Mouse (Mus musculus): Measurements from ENCODE around the gene Scgb1b2. TPM values are rescaled to one million over a fixed set of nuclear protein-coding genes. Genes with fewer than 3 reads are reported as not detected.

Gene Scgb1b2
- not detected in 4 replicates for total RNA-seq (2023; ENCODE audit: inconsistent age)

DNA sequence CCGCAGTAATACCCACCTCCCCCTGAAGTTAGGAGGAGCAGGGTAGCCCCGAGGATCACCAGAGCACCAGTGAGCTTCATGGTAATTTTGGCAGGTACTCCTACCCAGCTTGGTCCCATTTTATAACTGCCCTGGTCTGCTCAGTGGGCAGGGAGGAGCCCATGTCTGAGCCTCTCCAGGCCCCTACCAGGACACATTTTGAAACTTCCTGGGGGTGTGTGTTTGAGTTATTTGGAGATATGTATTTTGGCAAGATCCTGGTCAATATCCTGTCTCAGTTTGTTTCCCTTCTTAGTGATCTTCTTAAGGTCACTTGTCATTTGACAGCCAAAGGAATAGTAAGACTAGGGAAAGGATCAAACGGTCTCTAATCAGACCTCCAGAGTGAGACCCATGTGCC lies at the start of gene Scgb1b2:
TSS of gene Scgb1b2 (minus strand) at position 101 of the 400 bp plus-strand sequence.

DNA sequence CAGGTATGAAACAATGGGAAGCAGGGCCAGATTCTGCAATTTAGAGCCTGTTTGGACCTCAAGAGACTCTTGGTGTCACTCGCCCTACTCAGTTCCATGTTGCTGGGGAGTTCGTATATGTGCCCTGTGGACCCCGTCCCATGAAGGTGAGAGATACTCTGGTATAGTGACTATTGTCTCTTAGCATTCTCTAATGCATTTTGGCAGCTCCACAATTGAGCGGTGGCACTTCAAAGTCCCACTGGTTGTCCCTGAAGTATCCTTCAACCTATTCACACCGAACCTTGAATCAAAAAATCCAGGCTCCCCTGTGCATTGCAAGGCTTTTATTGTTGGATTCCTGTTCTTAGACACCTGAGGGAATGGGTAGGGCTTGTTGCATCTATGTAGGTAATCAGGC lies 1.4 kb downstream of the Scgb1b2 start, which contains the start of gene Scgb2b2:
TSS of gene Scgb2b2 (plus strand) at position 301 of the 400 bp plus-strand sequence.

Other genes starting within 250 kb of the Scgb1b2 start
- 102 to 124 TPM (median 116 TPM) in 4 replicates for gene Fxyd5, start 249.3 kb downstream of the Scgb1b2 start, total RNA-seq (2023; ENCODE audit: inconsistent age)
- not detected in 4 replicates for gene Fxyd7, start 240.4 kb downstream of the Scgb1b2 start, total RNA-seq (2023; ENCODE audit: inconsistent age)
- gene Fxyd1, start 234.6 kb downstream of the Scgb1b2 start, total RNA-seq (2023; ENCODE audit: inconsistent age) = not detected in 4 replicates
- not detected in 4 replicates for gene Lgi4, start 232.5 kb downstream of the Scgb1b2 start, total RNA-seq (2023; ENCODE audit: inconsistent age)
- gene Fxyd3, start 215.1 kb downstream of the Scgb1b2 start, total RNA-seq (2023; ENCODE audit: inconsistent age) = not detected in 4 replicates
- gene Hpn, start 176.5 kb downstream of the Scgb1b2 start, total RNA-seq (2023; ENCODE audit: inconsistent age) = 0.51 to 2.1 TPM in 2 of 4 replicates, not detected in the others
- gene Scn1b, start 164.8 kb downstream of the Scgb1b2 start, total RNA-seq (2023; ENCODE audit: inconsistent age) = 0.58 to 1.4 TPM (median 0.89 TPM) in 4 replicates
- gene Gramd1a, start 135.9 kb downstream of the Scgb1b2 start, total RNA-seq (2023; ENCODE audit: inconsistent age) = 241 to 263 TPM (median 254 TPM) in 4 replicates
- gene Scgb2b2, start 1.3 kb downstream of the Scgb1b2 start, total RNA-seq (2023; ENCODE audit: inconsistent age) = not detected in 4 replicates
- not detected in 4 replicates for gene Scgb2b3, start 70.3 kb upstream of the Scgb1b2 start, total RNA-seq (2023; ENCODE audit: inconsistent age)
- gene Scgb1b3, start 83.8 kb upstream of the Scgb1b2 start, total RNA-seq (2023; ENCODE audit: inconsistent age) = not detected in 4 replicates